Mouse (Mus musculus) fibroblast of lung, adult 2 months (primary cell): ENCODE data around the gene Cenpu.

Experiments
- DNase-seq: peaks from one replicate; pipeline ENCODE4 v3.0.0-alpha.2; 2011; ENCODE audit warnings: low read depth

Cenpu gene

GRCm38 (mm10) chr8:46551615-46552440, at the start of gene Cenpu:
Gene Cenpu, plus strand, starts transcription at chr8:46552028.
- DNase-seq: peak; percentile 99

DNA sequence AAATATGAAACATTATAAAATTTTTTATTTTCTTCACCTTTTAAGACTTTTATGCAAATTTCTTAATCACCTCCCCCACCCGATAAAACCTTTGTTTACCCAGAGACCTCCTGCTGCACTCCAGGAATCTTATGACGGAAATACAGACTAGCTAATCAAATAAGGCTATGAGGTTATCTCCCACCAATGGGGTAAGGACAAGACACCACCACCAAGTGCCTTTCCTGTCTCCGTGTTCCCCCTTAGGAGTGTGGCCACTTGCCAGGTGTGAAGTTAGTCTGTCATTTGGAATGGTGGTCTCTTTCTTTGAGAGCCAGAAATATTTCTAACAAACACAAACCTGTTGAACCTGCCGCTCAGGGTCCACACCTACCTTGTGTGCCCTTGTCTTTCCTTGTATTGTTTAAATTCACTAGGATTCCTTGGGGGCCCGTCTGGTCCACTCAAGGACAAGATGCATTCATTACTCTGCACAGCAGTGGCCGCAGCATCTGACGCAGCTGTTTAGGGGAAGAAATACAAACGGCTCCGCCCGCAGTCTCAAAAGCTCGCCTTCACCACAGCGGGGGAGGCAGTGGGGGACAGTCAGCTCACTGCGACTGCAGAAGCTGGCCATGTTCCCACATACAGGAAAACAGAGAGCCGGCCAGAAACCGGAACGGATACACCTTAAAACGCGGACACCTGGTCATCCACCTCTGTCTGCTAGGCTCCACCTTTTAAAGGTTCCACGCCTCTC, 49.3 kb upstream of the Cenpu start:
- no peak for DNase-seq

- DNase-seq: no peak
Measured at GRCm38 (mm10) chr8:46503072-46503695, 48.6 kb upstream of the Cenpu start.

- DNase-seq: no peak
Measured at GRCm38 (mm10) chr8:46504196-46504595, 47.6 kb upstream of the Cenpu start.

DNA sequence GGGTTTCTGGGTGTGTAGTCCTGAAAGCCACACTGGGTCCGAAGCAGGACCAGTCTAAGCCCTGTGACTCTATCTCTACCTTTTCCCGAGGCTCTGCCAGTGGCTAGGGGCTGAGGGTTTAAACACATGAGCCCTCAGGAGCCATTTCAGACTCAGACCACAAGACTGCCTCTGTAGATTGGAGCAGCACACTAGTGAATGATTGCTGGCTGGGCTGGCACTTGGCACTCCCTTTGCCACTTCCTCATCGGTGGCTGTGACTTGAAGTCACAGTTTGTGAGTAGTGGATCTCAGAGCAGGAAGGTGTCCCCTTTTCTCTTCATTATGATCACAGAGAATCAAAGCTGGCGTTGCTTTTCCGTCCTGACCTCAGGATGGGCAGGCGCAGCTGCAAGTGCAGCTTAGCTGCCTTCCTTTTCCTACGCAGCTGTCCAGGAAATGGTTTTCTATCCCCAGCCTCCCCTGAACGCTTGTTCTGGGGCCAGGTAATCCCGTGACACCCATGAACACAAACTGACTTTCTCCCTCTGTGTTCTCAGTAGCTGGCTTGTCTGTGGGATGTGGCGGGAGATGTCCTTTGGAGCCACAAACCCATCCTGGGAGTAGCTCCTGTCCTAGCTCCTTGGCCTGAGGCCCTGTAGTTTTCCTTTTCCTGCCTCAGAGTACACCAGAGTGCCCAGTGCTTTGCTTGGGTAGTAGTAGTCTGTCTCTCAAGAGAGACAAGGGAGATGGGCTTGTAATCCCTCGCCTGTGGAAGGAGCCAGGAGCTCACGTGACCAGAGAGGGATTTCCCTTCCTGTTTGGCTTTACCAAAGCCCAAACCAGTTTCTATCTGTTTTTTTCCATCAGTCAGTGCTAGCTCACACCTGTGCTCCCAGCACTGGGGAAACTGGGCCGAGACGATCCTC, 43.1 kb upstream of the Cenpu start:
- no peak for DNase-seq

GRCm38 (mm10) chr8:46509474-46509873, 42.4 kb upstream of the Cenpu start:
- no peak for DNase-seq

GRCm38 (mm10) chr8:46511336-46511735, 40.5 kb upstream of the Cenpu start:
- DNase-seq: no peak

- no peak for DNase-seq
Measured at GRCm38 (mm10) chr8:46512538-46512937, 39.3 kb upstream of the Cenpu start.

DNA sequence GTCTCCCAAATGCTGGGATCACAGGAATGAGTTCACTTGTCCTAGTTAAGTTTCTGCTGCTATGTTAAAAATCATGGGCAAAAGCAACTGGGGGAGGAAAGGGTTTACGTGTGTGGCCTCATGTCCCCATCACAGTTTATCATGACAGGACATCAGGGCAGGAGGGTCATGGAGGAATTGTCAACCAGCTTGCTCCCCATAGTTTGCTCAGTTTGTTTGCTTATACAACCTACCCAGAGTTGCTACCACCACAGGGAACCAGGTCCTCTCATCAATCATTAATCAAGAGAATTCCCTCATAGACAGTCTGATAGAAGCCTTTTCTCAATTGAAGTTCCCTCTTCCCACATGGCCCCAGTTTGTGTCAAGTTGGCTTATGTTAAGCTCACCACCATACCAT, 37.8 kb upstream of the Cenpu start:
- no peak for DNase-seq

- no peak for DNase-seq
Measured at GRCm38 (mm10) chr8:46520667-46521066, 31.2 kb upstream of the Cenpu start.

DNA sequence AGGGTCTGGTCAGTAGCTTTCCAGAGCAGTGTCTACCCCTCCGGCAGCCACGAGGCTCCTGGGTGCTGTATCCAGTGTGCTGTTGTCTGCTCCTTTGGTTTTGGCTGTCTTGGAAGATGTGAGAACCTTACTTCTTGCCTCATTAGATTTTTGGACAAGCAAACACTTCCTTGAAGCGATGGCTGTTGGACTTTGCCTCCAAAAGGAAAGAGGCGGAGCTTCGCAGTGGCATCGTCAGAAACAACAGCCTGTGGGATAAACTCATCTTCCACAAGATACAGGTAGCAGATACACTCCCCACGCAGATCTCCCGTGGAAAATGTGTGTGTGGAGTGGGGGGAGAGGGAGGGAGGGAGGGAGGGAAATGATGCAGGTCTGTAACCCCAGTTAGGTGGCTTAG, 25.7 kb upstream of the Cenpu start:
- no peak for DNase-seq

DNA sequence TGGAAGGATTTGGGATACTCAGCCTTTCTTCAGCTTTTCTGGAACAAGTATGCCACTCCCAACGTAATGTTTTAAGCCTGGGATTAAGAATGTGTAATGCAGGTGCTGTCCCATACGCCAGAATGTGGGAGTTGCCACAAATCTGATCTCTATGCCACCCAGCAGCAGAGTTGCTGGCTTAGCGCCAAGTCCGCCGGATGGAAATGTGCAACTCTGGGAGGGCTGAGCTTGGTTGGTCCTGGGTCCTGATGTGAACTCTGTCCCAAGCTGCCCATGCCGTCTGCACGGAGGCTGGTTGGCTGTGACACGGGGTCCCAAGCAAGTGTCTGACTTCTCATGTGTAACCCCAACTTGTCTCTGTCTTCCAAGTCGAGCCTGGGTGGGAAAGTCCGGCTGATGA, 25.0 kb upstream of the Cenpu start:
- no peak for DNase-seq

- no peak for DNase-seq
Measured at GRCm38 (mm10) chr8:46529508-46529907, 22.3 kb upstream of the Cenpu start.

DNA sequence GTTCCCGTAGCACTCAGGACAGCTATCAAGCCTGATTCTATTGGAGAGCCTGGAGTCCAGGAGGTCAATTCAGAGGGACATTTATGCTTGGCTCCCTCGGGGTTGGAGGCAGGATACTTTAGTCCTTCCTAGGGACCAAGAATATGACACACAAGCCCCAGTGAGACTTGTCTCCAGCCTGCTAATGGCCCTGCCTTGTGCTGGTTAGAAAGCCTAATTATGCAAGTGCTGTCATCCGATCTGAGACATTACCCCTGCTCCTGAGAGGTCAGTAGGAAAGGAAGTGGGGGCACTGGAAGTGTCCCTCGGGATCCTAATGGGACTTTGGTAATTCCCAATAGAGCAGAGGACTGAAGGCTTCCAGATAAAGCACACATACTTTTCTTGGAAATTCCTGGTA, 21.3 kb upstream of the Cenpu start:
- no peak for DNase-seq

GRCm38 (mm10) chr8:46533926-46534325, 17.9 kb upstream of the Cenpu start:
- DNase-seq: no peak

DNA sequence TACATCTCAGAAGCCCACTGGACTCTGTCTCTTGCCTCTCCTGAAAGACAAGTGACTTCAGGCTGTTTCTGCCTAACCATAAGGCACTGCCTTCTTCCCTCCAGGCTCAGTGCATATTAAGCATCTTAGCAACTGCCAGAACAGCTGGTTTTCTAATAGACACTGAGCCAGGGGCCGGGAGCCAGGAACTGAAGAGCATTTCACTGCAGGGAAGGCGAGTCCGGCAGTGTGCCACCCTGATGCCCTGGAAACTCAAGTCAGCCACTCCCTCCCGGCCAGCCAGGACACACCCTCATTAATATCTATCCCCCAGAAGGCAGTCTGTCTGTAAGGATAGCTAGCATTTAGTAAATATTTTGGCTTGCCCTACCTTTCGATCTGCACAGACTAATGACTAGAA, 12.1 kb upstream of the Cenpu start:
- DNase-seq: no peak

- no peak for DNase-seq
Measured at GRCm38 (mm10) chr8:46543191-46543590, 8.6 kb upstream of the Cenpu start.

- no peak for DNase-seq
Measured at GRCm38 (mm10) chr8:46543662-46544061, 8.2 kb upstream of the Cenpu start.

GRCm38 (mm10) chr8:46545854-46546253, 6.0 kb upstream of the Cenpu start:
- DNase-seq: no peak

- no peak for DNase-seq
Measured at GRCm38 (mm10) chr8:46546431-46547176, 5.2 kb upstream of the Cenpu start.

- DNase-seq: peak; percentile 45
Measured at GRCm38 (mm10) chr8:46547245-46547644, 4.6 kb upstream of the Cenpu start.
